Mouse (Mus musculus): ENCODE data around the gene Cers5.

- TF ChIP-seq POLR2A (IDR thresholded peaks at IDR 0.05; ENCODE audit: borderline replicate concordance, extremely low read depth, low read depth, low read length) (no peak), CTCF (IDR thresholded peaks at IDR 0.05; ENCODE audit: insufficient read depth, low read length) (no peak)
These were observed 50.6 kb downstream of the Cers5 start for GRCm38 (mm10) chr15:99721921-99722743.
